In the genomic region with DNA sequence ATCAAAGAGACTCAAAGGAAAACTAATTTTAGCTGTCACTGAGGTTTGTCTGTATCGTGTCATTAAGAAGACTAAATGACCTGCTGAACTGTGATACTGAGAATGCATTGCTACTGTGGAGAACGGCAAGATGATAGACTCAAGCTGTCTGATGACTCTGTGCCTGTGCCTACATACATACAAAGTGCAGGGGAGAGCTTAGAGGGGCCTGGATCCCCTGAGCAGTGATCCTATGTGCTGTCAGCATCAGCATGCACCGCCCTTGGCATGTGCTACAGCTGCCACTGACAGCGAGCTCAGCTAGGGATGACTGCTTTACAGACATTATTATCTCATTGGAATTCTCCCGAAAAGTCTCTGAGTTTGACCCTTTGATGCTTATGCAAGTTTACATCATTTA, we compare ENCODE assay signal across 17 mouse cellular contexts.
DNase-seq lines count a peak whose midpoint lies in the region; ATAC-seq lines count a peak whose summit lies in the region.
"Had no signal": no experiment of that assay in that cellular context is flagged by ENCODE, and none has a peak within 500 bp of the region (broad histone marks: within the 10 kb centered on the region; RNA-seq: fewer than 3 reads in every experiment).

No protein-coding gene starts in this region.

- H3K9ac ChIP-seq in hindbrain, embryonic 13.5 days: peak overlapping the region; percentile 29; the same call in 1 of the 2 replicates
- no peak overlapping the region for H3K9ac ChIP-seq in hindbrain, embryonic 11.5 days (ENCODE audit: low read depth, low read length)
- H3K9ac ChIP-seq in midbrain, embryonic 13.5 days (replicated peaks): no peak overlapping the region
- no peak overlapping the region for H3K9ac ChIP-seq in midbrain, embryonic 15.5 days
- 0 out of 2 replicates have a peak overlapping the region, but pooled peaks have one; percentile 13 for H3K9ac ChIP-seq in forebrain, embryonic 14.5 days (ENCODE audit: low read length)
- H3K9ac ChIP-seq: embryonic facial prominence, embryonic 13.5 days; hindbrain, embryonic 15.5 days had no signal

- H3K36me3 ChIP-seq in hindbrain, embryonic 13.5 days: no peaks in the 10 kb centered on the region
- no peaks in the 10 kb centered on the region for H3K36me3 ChIP-seq in hindbrain, embryonic 11.5 days (ENCODE audit: control insufficient read depth, insufficient read depth, low read length)
- no peaks in the 10 kb centered on the region for H3K36me3 ChIP-seq in midbrain, embryonic 13.5 days
- H3K36me3 ChIP-seq in midbrain, embryonic 15.5 days (replicated peaks): no peaks in the 10 kb centered on the region
- no peaks in the 10 kb centered on the region for H3K36me3 ChIP-seq in forebrain, embryonic 14.5 days (ENCODE audit: control insufficient read depth, insufficient read depth, low read length)
- H3K36me3 ChIP-seq: embryonic facial prominence, embryonic 13.5 days; heart, embryonic 10.5 days; hindbrain, embryonic 15.5 days had no signal

- DNase-seq in hindbrain, embryonic 11.5 days (ENCODE audit: low spot score): no peak
- DNase-seq in forebrain, embryonic 14.5 days (ENCODE audit: low spot score): peak; percentile 52
- DNase-seq in kidney, postnatal 25 days: no peak
- no peak for DNase-seq in kidney, adult 11 months
- DNase-seq: adrenal gland, postnatal 10 days; cerebellum, adult 11-12 months; cerebellum, adult 9-11 months; cerebellum, postnatal 36 days; gastrocnemius, postnatal 10 days; heart, adult 18-20 months; heart, postnatal 14 days had no signal

- no peak overlapping the region for H3K4me2 ChIP-seq in hindbrain, embryonic 13.5 days
- no peak overlapping the region for H3K4me2 ChIP-seq in hindbrain, embryonic 11.5 days (replicated peaks; ENCODE audit: low read depth, low read length)
- H3K4me2 ChIP-seq in midbrain, embryonic 13.5 days (replicated peaks): no peak overlapping the region
- no peak overlapping the region for H3K4me2 ChIP-seq in midbrain, embryonic 15.5 days
- no peak overlapping the region for H3K4me2 ChIP-seq in forebrain, embryonic 14.5 days (ENCODE audit: low read length)
- H3K4me2 ChIP-seq: embryonic facial prominence, embryonic 13.5 days; hindbrain, embryonic 15.5 days had no signal

- WGBS in hindbrain, embryonic 13.5 days: 62% methylated on average over 5 of the region's 5 CpGs
- 73% methylated on average over 5 of the region's 5 CpGs for WGBS in hindbrain, embryonic 11.5 days
- 52% methylated on average over 5 of the region's 5 CpGs for WGBS in midbrain, embryonic 13.5 days
- WGBS in midbrain, embryonic 15.5 days: 46% methylated on average over 5 of the region's 5 CpGs
- WGBS in forebrain, embryonic 14.5 days: 25% methylated on average over 5 of the region's 5 CpGs

- H3K4me1 ChIP-seq in hindbrain, embryonic 13.5 days (replicated peaks): no peaks in the 10 kb centered on the region
- no peaks in the 10 kb centered on the region for H3K4me1 ChIP-seq in hindbrain, embryonic 11.5 days (replicated peaks; ENCODE audit: control insufficient read depth, insufficient read depth, low read length)
- peaks cover 9% of the 10 kb centered on the region for H3K4me1 ChIP-seq in midbrain, embryonic 13.5 days (replicated peaks)
- 0 out of 2 replicates have a peak, but pooled peaks cover 5% of the 10 kb centered on the region for H3K4me1 ChIP-seq in midbrain, embryonic 15.5 days
- peaks cover 24% of the 10 kb centered on the region for H3K4me1 ChIP-seq in forebrain, embryonic 14.5 days (ENCODE audit: control insufficient read depth, insufficient read depth, low read length)
- H3K4me1 ChIP-seq: embryonic facial prominence, embryonic 13.5 days; heart, embryonic 10.5 days; hindbrain, embryonic 15.5 days had no signal

- H3K27ac ChIP-seq in hindbrain, embryonic 13.5 days: no peak overlapping the region
- no peak overlapping the region for H3K27ac ChIP-seq in hindbrain, embryonic 11.5 days (ENCODE audit: low read depth, low read length)
- H3K27ac ChIP-seq in midbrain, embryonic 13.5 days: no peak overlapping the region
- no peak overlapping the region for H3K27ac ChIP-seq in midbrain, embryonic 15.5 days
- peak overlapping the region; percentile 28 for H3K27ac ChIP-seq in forebrain, embryonic 14.5 days (ENCODE audit: low read depth, low read length)
- H3K27ac ChIP-seq: embryonic facial prominence, embryonic 13.5 days; heart, embryonic 10.5 days; hindbrain, embryonic 15.5 days had no signal

- no peak overlapping the region for H3K4me3 ChIP-seq in hindbrain, embryonic 13.5 days
- H3K4me3 ChIP-seq in hindbrain, embryonic 11.5 days (ENCODE audit: low read depth, low read length): no peak overlapping the region
- no peak overlapping the region for H3K4me3 ChIP-seq in midbrain, embryonic 13.5 days (replicated peaks)
- H3K4me3 ChIP-seq in midbrain, embryonic 15.5 days: no peak overlapping the region
- no peak overlapping the region for H3K4me3 ChIP-seq in forebrain, embryonic 14.5 days (ENCODE audit: low read depth, low read length)
- H3K4me3 ChIP-seq: embryonic facial prominence, embryonic 13.5 days; heart, embryonic 10.5 days; hindbrain, embryonic 15.5 days had no signal

- ATAC-seq in hindbrain, embryonic 13.5 days (ENCODE audit: low FRiP score): no peak
- ATAC-seq in hindbrain, embryonic 11.5 days (ENCODE audit: low FRiP score): no peak
- 0 out of 2 replicates have a peak, but pooled peaks have one; percentile 51 for ATAC-seq in midbrain, embryonic 13.5 days
- ATAC-seq in midbrain, embryonic 15.5 days (replicated peaks): no peak
- peak; percentile 37 for ATAC-seq in forebrain, embryonic 14.5 days

- H3K27me3 ChIP-seq in hindbrain, embryonic 13.5 days: peaks cover 5% of the 10 kb centered on the region; the same call in 1 of the 2 replicates
- H3K27me3 ChIP-seq in hindbrain, embryonic 11.5 days (ENCODE audit: control insufficient read depth, insufficient read depth, low read length): no peaks in the 10 kb centered on the region
- H3K27me3 ChIP-seq in midbrain, embryonic 13.5 days: peaks cover 5% of the 10 kb centered on the region
- H3K27me3 ChIP-seq in midbrain, embryonic 15.5 days (replicated peaks): no peaks in the 10 kb centered on the region
- H3K27me3 ChIP-seq in forebrain, embryonic 14.5 days (replicated peaks; ENCODE audit: control insufficient read depth, insufficient read depth, low read length): no peaks in the 10 kb centered on the region
- H3K27me3 ChIP-seq: embryonic facial prominence, embryonic 13.5 days; hindbrain, embryonic 15.5 days had no signal

- H3K9me3 ChIP-seq in hindbrain, embryonic 13.5 days: no peaks in the 10 kb centered on the region
- no peaks in the 10 kb centered on the region for H3K9me3 ChIP-seq in hindbrain, embryonic 11.5 days (ENCODE audit: control insufficient read depth, low read length)
- no peaks in the 10 kb centered on the region for H3K9me3 ChIP-seq in midbrain, embryonic 13.5 days
- no peaks in the 10 kb centered on the region for H3K9me3 ChIP-seq in midbrain, embryonic 15.5 days
- H3K9me3 ChIP-seq in forebrain, embryonic 14.5 days (replicated peaks; ENCODE audit: control insufficient read depth, low read length): no peaks in the 10 kb centered on the region
- H3K9me3 ChIP-seq: embryonic facial prominence, embryonic 13.5 days; heart, embryonic 10.5 days; hindbrain, embryonic 15.5 days had no signal

Comparison
In these comparisons a context has a peak if more than half of its experiments do, and no peak if none do; other contexts are left out.
1. ATAC-seq: peak in midbrain, embryonic 13.5 days (single experiment) and forebrain, embryonic 14.5 days (single experiment); none in hindbrain, embryonic 13.5 days (single experiment), hindbrain, embryonic 11.5 days (single experiment) and midbrain, embryonic 15.5 days (single experiment).
2. H3K9ac ChIP-seq: peak in hindbrain, embryonic 13.5 days (single experiment) and forebrain, embryonic 14.5 days (single experiment); none in hindbrain, embryonic 11.5 days (single experiment), midbrain, embryonic 13.5 days (single experiment) and midbrain, embryonic 15.5 days (single experiment).